Mouse (Mus musculus): ENCODE results near the gene Gga2.

DNA sequence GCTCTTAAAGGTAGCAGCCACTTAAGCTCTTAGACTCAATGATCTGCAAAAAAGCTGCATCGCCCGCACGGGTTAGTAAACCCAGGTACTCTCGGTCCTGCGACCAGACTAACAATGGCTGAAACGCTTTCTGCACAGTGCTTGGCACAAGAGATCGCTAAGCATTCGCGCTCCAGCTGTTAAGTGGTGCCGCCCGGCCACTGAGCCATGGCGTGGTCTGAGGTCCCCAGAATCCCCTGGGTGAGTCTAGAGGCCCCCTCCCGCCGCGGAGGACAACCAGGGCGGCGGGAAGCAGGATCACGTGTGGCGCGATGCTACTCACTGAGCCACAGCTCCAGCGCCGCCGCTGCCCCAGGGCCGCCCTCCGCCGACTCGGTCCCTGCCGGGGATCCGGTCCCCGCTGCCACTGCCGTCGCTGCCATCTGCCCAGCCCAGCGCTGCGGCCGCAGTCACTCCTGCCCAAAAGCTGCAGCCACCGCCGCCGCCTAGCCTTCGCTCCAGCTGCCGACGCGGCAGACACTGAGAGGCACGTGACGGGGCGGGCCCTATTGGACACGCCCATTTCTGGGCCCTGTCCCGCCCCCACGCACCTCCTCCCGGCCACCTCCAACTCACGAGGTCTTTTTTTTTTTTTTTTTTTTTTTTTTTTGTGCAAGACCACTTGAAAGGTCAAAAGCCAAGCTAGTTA, at the start of gene Gga2:
- TF ChIP-seq GATA1 (IDR thresholded peaks at IDR 0.05; ENCODE audit: low read length) (no peak), TAL1 (IDR thresholded peaks at IDR 0.05; ENCODE audit: low read length) (no peak)

Measured in erythroblast, embryonic 14.5 days (primary cell).